Mouse (Mus musculus) ovary, adult 18-20 months (tissue): ENCODE results near the gene Pknox2.
A peak's percentile ranks its signal among the peaks of the same experiment; 100 is the strongest.

Experiments
- DNase-seq: peaks from one replicate; pipeline ENCODE4 v3.0.0; 2022; ENCODE audit warnings: low spot score, mixed read lengths

The Pknox2 gene

GRCm38 (mm10) chr9:36990626-36991368 lies 156.4 kb downstream of the Pknox2 start:
- peak; percentile 29 for DNase-seq

DNA sequence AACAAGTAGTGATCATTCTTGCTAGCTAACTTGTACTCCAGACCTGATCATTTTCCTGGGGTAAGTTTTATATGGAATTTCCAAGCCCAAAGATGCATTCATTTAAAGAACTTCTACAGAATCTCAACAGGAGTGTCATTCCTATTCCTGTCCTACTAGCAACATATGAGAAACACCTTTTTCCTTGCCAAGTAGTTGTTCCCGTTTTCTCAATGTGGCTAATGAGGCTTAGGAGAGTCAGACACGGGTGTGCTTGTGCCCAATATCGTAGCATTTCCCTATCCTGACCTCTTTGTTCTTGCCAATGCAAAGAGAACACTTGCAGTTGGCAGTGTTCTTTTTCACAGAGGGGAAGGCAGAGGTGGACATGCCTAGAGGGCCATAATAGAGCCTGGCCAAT lies 157.2 kb downstream of the Pknox2 start:
- DNase-seq = no peak

- DNase-seq = no peak
Measured at GRCm38 (mm10) chr9:36985233-36985632, 162.0 kb downstream of the Pknox2 start.

DNA sequence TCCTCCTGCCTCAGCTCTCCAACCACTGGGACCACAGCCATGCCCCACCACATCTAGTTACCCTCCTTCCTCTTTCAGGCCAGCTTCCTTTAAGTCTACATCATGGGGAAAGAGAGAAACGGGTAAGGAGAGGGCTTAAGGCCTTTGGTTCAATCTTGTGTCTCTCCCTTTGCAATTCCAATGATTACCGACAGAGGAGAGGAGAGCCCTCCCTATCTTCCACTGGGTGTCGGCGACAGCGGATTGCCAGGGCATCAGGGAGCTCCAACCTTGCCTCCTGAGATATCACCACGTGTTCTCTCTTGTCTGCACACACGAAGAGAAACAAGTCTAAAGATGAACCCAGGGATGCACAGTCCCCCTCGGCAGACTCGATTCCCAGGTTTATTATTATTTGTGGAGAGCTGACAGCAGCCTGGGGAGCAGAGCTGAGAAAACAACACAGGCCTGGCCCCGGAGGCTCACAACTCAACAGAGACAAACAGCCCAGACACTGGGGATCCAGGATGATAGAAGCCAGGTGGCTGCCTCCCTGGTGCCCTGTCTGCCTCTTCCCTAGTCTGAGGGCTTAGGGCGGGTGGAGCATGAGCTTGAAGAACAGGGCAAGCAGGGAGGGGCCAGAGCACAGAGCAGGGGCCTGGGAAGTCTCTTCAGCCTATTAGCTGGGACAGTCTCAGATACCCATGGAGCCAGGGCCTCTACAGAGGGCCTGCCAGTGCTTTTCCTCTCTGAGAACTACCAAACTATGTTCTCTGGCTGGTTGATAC lies 170.4 kb downstream of the Pknox2 start:
- no peak for DNase-seq

- DNase-seq = no peak
Measured at GRCm38 (mm10) chr9:36973486-36974227, 173.6 kb downstream of the Pknox2 start.

DNA sequence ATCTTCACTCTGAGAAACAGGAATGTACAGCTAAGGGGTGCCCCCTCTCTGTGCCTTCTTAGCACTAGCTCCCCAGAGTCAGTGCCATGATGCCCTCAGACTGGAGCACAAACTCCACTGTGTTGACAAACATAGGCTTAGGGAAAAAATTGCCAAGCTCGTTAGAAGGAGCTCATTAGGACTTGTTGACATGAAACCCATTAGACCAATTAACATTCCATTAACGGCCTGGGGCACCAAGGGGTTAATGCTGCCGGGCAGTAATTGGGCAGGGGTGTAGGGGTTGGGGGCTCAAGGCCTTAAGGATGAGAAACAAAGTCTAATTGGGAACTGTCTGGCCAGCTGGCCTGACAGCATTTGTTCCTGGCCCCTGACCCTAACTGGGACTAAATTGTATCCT lies 175.1 kb downstream of the Pknox2 start:
- DNase-seq = no peak

GRCm38 (mm10) chr9:36971066-36971465 lies 176.1 kb downstream of the Pknox2 start:
- DNase-seq = no peak

- peak; percentile 57 for DNase-seq
Measured at GRCm38 (mm10) chr9:36970651-36971050, 176.6 kb downstream of the Pknox2 start.

- no peak for DNase-seq
Measured at GRCm38 (mm10) chr9:36969131-36969530, 178.1 kb downstream of the Pknox2 start.

DNA sequence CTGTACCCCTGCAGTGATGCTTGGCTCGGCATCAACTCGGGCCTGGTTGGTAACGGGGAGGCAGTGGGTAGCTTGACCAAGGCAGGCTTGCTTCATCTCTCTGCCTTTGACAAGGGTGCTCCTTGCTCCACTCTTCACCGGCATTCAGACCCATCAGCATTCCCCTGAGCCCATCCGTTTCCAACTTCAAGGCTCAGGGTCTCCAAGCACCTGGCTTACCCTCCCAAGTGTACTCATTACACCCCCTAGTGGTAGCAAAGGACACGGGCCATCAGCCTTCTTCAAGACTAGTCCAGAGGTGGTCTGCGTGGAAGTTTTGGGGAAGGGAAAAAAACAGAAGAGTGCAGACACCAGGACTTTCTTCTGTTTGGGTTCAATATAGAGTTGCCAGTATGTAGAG lies 178.5 kb downstream of the Pknox2 start:
- no peak for DNase-seq

DNA sequence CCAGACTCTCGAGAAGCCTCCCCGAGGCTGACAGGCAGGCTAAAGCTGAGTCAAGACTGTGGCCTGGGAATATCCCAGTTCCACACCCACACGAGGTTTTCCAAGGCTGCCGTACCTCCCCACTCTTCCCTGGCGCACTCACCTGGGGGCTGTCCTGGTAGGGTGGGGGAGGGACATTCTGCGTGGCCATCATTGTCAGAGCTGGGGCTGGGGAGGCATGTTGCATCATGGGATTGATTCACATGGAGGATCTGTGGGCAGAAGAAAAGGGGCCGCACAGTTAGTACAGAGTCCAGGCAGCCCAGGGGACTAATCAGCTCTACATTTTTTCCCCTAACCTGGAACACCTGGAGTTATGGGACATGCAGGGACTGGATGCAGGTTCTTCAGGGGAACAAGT lies 179.0 kb downstream of the Pknox2 start:
- no peak for DNase-seq

DNA sequence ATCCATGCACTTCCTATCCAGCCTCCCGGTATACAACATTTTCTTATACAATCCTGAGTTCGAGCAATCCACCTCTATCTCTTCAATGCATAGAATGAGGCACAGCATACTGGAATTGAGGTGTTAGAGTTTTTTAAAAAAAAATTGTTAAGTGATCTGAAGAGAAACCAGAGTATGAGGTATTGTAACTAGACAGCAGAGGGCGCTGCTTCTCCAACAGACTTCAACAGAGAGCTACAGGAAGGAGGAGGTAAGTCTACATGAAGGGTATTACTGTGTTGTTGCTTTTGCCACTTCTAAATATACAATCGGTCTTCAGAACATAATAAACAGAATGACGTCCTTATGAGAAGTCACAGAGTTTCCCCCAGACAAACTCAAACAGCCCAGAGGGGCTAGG lies 181.5 kb downstream of the Pknox2 start:
- DNase-seq = no peak

DNA sequence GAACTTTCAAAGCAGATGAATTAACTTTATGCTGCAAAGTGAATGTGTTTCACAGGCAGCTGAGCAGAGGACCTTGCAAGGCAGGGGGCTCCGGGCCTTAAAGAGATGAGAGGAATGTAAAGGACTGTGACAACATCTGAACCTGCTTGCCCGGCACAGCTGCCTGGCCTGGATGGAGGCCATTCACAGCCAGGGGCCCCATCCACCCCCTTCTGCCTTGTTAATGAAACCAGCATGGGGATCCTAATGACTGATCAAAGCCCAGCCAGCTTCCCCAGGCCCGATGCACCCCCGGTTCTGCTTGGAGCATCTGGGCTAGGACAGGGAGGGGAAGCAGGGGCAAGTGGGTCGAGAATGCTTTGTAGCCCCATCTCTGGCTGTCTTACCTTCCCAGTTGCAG lies 183.0 kb downstream of the Pknox2 start:
- DNase-seq = no peak

DNA sequence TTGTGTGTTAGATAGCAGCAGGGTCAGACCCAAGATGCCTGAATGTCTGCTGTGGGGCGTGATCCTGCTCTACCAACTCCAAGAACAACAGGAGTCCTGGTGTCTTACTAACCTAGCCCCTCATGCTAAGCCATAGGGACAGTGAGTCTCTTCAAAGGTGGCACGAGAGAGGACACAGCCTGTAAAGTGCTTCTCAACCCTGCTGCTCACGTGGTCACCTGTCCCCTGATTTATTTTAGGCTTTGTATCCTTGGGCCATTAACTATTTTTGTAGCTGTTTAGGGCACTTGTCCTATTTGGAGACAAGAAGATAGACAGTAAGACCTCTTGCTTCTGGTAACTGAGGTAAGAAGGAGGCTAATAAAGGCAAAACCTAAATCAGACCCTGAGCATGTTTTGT lies 183.7 kb downstream of the Pknox2 start:
- DNase-seq = no peak

GRCm38 (mm10) chr9:36961874-36962273 lies 185.3 kb downstream of the Pknox2 start:
- DNase-seq = no peak

- DNase-seq = no peak
Measured at GRCm38 (mm10) chr9:36961153-36961552, 186.1 kb downstream of the Pknox2 start.

- no peak for DNase-seq
Measured at GRCm38 (mm10) chr9:36951133-36951484, 196.1 kb downstream of the Pknox2 start.

- no peak for DNase-seq
Measured at GRCm38 (mm10) chr9:36950271-36951132, 196.7 kb downstream of the Pknox2 start.

GRCm38 (mm10) chr9:36948181-36948580 lies 199.0 kb downstream of the Pknox2 start:
- DNase-seq = no peak

DNA sequence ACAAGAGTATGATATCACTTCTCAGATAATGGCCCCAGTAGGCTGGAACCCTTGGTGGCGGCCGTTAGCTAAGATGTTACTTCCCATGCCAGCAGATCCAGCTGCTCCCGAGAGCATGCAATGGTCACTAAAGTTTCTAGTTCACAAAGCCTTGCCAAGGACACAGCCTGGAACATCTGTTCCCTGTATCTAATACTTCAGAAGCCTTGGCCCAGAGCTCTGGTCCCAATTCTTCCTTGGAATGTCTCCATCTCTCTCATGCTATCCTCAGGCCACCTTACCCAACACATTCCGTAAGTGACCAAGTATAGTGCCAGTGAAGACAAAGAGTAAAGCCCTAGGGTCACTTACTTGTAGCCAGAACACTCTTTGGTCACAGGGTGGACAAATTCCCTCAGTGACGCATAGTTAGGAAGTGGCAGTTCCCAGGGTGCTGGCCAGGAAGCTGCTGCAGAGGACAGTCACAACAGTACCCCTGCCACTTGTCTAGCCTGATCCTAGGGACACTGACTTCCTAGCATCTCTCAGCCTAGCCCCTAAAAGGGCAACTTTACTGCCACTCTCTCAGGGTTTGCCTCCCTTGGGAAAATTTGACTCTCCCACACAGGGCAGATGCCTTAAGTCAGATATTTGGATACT lies 200.0 kb downstream of the Pknox2 start:
- DNase-seq = peak; percentile 12

DNA sequence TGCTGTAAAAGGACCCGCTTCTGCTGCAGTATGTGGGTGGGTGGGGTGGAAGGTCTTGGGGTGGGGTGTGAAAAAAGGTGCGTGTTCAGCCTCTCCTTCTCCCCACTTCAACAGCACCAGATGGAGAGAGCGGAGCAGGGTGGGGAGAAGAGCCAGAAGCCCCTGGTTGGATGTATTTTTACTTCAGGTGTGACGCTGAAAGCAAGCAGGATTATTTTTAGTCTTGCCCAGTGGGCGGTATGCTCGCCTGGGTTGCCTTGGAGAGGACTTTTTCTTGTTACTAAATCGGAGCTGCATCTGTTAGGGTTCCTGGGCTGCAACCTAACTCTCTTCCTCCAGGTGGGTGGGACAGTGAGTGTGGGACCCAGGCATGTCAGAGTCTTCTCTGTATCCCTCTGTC lies 202.4 kb downstream of the Pknox2 start:
- no peak for DNase-seq
